Mouse (Mus musculus): ENCODE results near the gene Krt9. TPM values are rescaled to one million over a fixed set of nuclear protein-coding genes. Genes with fewer than 3 reads are reported as not detected.

The Krt9 gene
- total RNA-seq, 4 experiments from 2014 or later: 4.2 to 5.0 (median 4.4) TPM

DNA sequence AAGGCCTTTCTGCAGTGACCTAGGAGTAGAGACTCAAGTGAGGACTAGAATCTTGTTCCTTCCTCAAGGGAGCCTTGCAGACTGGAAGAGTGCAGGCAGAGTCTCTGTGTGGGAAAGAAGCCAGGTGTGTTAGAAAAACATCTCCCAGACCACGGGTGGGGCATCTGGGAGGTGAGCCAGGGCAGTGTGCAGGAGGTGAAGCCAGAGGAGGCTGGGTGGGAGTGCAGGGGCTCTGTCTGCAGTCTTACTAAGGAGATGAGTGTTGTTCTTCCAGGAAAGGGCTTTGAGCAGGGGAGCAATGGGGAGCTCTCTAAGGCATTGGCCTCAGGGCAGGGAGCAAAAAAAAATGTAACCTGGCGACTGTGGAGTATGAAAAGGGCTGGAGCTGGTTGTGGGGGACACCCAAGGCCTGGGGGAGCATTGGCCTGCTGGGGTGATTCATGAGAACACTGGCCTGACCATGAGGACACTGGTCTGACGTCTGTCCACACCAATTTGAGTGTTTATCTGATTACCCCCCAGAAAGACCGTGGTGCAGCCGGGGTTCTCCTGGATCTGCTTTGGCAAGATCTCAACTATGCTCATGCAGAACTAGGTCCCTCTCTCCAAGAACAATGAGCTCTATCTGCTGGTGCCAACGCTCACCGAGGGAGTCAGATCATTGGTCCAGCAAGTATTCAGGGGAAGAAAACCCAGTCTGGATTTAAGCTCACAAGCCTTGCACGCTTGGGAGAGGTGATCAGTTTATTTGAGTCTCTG is 37.4 kb downstream of the Krt9 start:
- DNase-seq (ENCODE audit: low spot score in 2 of 2): no peak

DNA sequence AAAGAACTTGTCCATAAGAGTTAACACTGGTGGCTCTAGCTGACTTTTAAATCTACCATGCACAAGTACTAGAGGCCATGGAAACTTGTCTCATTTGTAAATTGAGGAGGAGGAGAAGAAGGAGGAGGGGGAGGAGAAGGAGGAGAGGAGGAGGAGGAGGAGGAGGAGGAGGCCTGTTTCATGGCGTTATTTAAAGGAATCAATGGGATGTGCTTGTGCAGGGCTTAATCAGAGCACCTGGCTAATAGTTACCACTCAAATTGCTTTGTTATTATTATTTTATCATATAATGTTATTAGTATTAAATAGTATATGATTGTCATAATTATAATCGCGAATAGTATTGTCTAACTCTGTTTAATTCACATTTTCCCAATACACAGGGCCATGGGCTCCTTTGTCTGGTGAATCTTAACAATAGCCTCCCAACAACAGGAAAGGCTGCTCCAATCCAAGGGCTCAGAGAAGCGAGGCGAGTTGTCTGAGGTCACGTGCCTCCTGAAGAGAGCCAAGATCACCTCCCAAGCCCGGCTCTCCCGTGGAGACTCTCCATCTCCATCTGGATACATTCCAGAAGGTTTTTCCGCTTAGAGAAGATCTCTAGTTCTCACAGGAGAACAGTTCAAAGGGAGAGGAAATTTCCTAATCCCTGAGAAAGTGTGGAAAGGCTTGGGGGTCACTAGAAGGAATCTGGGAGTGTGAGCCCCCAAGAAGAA is 44.3 kb downstream of the Krt9 start, which contains the start of gene Krt19:
Gene Krt19, minus strand, starts transcription at position 51 of the 716 bp plus-strand sequence.
- DNase-seq (ENCODE audit: low spot score in 2 of 2): no peak

DNA sequence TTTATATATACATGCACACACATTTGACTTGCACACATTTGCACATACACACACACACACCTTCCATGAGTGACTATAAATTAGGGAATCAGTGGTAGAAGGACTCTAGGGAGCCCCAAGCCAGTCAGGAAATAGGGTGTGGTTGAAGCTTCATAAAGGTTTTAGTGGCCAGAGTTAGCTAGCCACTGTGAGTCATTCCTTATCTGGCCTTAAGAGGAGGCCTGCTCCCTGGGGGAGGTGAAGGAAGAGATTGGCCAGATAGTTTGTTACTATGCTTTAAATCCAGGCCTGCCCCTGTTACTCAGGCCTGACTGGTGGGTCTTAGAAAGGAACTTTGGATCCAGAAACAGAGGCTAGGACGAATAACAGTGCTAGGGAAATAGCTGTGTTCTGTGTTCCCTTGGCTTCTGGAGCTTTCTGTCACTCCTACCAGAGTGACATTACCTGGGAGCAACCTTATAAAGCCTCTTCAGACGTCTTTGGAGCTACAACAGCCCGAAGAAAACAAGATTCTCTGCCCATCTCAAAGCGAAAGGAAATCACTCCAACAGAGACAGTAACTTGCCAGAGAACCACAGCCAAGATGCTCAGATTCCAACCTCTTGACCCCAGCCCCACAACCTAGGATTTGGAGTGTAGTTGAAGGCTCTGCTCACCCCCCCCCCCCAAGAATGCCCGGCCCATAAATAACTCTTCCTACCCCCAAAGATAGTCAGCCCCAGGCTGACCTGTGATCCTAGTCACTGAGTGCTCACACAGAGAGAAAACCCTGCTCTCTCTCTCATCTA is 45.3 kb downstream of the Krt9 start:
- no peak for DNase-seq (ENCODE audit: low spot score in 2 of 2)

DNA sequence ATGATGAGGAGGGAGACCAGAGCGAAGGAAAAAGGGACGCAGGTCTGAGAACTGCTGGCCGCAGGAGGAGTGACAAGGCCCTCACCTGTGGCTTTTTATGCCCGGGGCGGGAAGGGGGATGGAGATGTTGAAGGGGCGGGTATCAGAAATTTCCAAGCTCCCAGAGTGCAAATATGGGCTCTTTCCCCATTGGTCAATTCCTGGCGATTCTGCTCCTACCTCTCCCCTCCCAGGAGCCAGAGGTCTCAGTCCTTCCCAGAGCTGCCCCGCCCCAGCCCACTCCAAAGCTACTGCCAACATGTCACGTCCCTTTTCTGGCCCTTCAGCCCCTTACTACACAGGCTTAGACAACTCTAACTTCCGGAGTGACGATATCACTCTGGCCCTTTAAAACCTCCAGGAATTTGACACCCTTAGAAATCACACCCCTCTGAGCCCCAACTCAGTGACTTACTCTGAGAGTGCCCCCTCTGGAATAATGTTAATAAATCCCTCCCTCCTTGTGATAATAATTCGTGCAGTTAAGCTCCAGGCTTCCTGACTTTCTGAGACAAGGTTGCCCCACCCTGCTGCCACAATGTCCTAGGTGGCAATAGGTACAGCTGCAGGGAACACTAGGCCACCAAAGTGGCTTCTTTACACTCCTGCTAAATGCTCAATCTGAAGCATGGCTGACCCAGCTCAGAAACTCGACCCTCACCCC is 47.0 kb downstream of the Krt9 start:
- DNase-seq (ENCODE audit: low spot score in 2 of 2): no peak

DNA sequence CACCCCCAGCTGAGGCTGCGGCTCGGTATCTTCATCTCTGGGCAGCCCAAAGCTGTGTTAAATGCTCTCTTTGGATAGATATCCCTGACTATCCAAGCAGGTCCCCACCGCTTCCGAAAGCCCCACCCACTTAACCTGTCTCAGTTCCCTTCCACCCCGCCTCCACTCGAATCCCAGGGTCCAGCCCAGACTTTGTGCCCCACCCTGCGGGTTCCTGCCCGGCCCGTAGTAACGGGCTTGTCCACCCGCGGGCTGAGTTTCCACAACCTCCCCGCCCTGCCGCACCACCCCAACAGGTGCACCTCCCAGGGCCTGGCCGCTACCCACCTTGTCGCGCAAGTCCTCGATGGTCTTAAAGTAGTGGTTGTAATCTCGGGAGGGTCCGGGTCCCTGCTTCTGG is 47.9 kb downstream of the Krt9 start:
- DNase-seq (ENCODE audit: low spot score in 2 of 2): no peak

DNA sequence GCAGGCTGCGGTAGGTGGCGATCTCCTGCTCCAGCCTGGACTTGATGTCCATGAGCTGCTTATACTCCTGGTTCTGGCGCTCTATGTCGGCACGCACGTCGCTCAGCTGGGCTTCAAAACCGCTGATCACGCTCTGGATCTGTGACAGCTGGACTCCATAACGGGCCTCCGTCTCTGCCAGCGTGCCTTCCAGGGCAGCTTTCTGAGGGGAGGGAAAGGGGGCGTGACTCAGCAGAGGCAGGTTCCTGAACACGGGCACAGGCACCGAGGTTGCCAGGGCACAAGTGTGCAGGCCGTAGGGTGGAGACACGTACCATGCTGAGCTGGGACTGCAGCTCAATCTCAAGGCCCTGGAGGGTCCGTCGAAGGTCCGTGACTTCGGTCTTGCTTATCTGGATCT is 52.1 kb downstream of the Krt9 start:
- no peak for DNase-seq (ENCODE audit: low spot score in 2 of 2)

DNA sequence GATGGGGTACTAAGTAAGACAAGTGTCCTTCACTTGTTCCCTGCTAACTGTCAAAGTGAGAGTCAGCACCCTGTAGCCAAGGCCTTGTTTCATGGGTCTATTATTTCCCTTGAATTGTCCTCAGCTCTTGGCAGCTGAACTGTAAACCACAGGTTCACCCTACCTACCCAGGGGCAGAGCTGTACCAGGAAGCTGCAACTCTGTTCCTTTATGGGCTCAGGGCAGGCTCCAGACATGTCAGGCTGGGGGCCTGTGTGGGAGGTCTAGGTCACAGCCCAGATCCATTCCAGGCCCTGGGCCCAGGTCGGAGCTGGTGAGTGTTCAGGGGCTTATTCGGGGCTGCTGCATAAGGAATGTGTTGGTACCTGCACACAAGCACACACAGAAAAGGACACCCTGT is 53.7 kb downstream of the Krt9 start:
- no peak for DNase-seq (ENCODE audit: low spot score in 2 of 2)

DNA sequence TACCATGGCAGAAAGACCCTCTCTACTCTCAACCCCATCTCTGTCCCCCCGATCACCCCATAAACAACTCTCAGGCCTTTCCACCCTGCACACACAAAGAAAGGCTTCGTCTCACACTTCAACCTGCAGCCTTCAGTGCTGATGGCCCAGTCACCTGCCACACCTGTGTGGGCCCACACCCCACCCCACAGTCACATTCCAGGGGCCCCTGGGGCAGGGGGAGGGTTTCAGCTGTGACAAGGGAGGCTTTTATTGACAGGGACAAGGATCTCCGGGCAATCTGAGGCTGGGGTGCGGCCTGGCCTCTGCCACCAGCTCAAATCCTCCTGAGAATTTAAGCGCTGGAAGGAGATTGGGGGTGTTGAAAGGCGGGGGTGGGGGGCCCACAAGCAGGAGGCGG is 54.2 kb downstream of the Krt9 start:
- no peak for DNase-seq (ENCODE audit: low spot score in 2 of 2)

DNA sequence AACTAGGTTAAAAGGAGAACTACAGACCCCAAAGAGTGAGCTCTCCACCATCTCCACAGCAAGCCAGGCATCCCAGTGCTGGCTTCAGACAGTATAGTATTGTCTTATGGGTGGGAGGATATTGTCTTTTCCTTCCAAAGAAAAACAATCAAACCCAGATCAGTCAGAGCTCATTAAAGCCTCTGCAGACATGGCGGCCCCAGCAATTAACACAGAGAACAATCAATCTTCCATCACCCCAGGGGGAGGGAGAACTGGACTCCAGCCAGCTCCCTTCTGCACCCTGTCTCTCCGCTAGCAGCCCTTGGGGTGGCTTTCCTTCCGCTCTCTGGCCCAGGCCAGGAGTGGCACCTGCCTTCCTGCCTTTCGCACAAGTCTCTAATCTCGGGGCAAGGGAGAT is 55.4 kb downstream of the Krt9 start:
- no peak for DNase-seq (ENCODE audit: low spot score in 2 of 2)

Other genes starting within 250 kb of the Krt9 start
- gene Krtap9-5, start 244.8 kb downstream of the Krt9 start, total RNA-seq (2022): not detected
- gene Krtap29-1, start 214.2 kb downstream of the Krt9 start, total RNA-seq (2022): not detected
- not detected for gene Krtap16-1, start 206.6 kb downstream of the Krt9 start, total RNA-seq (2022)
- not detected for gene Krtap17-1, start 199.3 kb downstream of the Krt9 start, total RNA-seq (2022)
- gene Krt33a, start 177.0 kb downstream of the Krt9 start, total RNA-seq (2022): not detected
- gene Krt33b, start 163.4 kb downstream of the Krt9 start, total RNA-seq (2022): not detected
- not detected for gene Krt34, start 151.7 kb downstream of the Krt9 start, total RNA-seq (2022)
- gene Krt31, start 142.7 kb downstream of the Krt9 start, total RNA-seq (2022): not detected
- gene Krt32, start 105.0 kb downstream of the Krt9 start, total RNA-seq (2022): not detected
- gene Krt35, start 97.0 kb downstream of the Krt9 start, total RNA-seq (2022): not detected
- not detected for gene Krt36, start 87.6 kb downstream of the Krt9 start, total RNA-seq (2022)
- gene Krt13, start 71.7 kb downstream of the Krt9 start, total RNA-seq (2022): not detected
- gene Krt15, start 57.3 kb downstream of the Krt9 start, total RNA-seq (2022): not detected
- not detected for gene Krt19, start 44.6 kb downstream of the Krt9 start, total RNA-seq (2022)
- not detected for gene Krt14, start 14.3 kb upstream of the Krt9 start, total RNA-seq (2022)
- gene Krt16, start 55.7 kb upstream of the Krt9 start, total RNA-seq (2022): not detected
- under 1 TPM in 1 of 4 experiments, not detected in 3; 0.50 TPM for gene Krt17, start 67.8 kb upstream of the Krt9 start, total RNA-seq (2022)
- not detected for gene Krt42, start 76.6 kb upstream of the Krt9 start, total RNA-seq (2022)
- 100 to 1,000 TPM; 753 to 824 (median 763) TPM for gene Eif1, start 126.6 kb upstream of the Krt9 start, total RNA-seq (2022)
- not detected for gene Gast, start 141.2 kb upstream of the Krt9 start, total RNA-seq (2022)
- gene Hap1, start 162.9 kb upstream of the Krt9 start, total RNA-seq (2022): 100 to 1,000 TPM; 132 to 184 (median 175) TPM
- 10 to 100 TPM; 54.1 to 58.4 (median 55.9) TPM for gene Jup, start 204.5 kb upstream of the Krt9 start, total RNA-seq (2022)
- gene P3h4, start 221.6 kb upstream of the Krt9 start, total RNA-seq (2022): 10 to 100 TPM; 10.4 to 12.8 (median 12.3) TPM
- gene Fkbp10, start 222.5 kb upstream of the Krt9 start, total RNA-seq (2022): 1 to 10 TPM; 5.2 to 8.3 (median 6.2) TPM
- 10 to 100 TPM; 46.9 to 52.6 (median 50.0) TPM for gene Nt5c3b, start 248.6 kb upstream of the Krt9 start, total RNA-seq (2022)
- 1 to 10 TPM in 2 of 4 experiments, under 1 TPM in 2; 0.84 to 1.4 (median 1.0) TPM for gene Klhl10, start 248.7 kb upstream of the Krt9 start, total RNA-seq (2022)

Data from left cerebral cortex, adult 8-10 months (tissue).